Mouse (Mus musculus): Measurements from ENCODE around the gene Tpx2.

The Tpx2 gene

DNA sequence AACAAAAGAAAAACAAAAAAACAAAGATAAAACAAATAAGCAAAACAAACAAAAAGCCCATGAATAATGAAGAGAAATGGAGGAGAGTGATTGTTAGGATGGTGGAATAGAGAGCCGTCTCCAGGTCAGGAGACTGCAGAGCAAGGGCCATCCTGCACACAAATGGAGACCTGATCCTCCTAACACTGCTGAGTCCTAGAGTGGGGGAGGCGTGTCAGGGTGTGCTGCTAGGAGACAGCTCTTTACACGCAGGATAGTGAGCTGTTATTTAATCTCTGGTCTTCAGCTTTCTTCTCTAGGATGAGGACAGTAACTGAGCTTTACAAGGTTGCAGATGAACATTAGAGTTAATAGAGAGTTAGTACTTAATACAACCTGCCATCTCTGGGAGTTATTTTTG, 14.9 kb downstream of the Tpx2 start:
- DNase-seq (ENCODE audit: low spot score in 2 of 2): no peak

DNA sequence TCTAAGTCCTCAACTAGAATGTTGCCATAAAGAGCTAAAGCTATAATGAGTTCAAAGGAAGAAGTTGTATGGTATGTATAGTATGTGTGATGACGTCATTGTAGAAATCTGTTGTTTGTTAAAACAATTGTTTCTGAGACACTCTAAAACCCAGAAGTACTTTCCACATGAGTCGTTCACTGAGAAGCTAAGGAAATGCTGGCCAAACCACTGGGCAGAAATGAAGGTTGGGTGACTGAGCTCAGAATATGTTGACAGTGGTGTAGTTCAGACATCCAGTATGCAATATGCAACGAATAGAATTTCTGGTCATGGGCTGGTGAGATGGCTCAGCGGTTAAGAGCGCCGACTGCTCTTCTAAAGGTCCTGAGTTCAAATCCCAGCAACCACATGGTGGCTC, 15.6 kb downstream of the Tpx2 start:
- DNase-seq (ENCODE audit: low spot score in 2 of 2): no peak

DNA sequence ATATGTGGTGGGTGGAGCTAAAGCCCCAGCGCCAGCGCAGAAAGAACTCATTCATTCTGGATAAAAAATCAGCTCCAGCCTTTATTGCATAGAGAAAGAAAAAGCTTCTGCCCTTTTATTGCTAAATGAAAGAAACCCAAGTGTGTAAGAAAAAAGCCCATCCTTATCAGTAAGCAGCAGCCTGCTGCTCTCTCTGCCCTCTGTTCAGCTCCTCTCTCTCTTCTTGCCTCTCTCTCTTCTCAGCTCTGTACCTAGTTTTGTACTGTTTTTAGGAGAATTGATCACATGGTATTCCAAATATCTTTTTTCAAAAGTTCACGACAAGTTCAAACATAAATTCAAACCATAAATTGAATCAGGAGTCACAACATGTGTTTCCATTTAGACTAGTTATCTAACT, 30.5 kb downstream of the Tpx2 start:
- no peak for DNase-seq (ENCODE audit: low spot score in 2 of 2)

DNA sequence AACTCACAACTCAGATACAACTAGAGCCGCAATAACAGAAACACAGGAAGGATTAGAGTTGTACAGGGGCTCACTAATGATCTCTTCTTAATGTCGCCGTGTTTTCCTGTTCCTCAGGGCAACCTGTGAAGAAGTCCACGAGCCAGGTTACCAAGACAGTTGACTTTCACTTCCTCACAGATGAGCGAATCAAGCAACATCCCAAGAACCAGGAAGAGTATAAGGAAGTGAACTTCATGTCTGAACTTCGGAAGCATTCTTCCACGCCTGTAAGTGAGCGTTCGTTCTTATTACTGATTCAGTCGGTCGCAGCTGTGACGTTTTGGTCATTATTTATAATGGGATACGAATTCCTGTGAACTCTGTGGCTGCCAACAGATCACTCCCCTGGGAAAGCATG, 33.1 kb downstream of the Tpx2 start:
- no peak for DNase-seq (ENCODE audit: low spot score in 2 of 2)

DNA sequence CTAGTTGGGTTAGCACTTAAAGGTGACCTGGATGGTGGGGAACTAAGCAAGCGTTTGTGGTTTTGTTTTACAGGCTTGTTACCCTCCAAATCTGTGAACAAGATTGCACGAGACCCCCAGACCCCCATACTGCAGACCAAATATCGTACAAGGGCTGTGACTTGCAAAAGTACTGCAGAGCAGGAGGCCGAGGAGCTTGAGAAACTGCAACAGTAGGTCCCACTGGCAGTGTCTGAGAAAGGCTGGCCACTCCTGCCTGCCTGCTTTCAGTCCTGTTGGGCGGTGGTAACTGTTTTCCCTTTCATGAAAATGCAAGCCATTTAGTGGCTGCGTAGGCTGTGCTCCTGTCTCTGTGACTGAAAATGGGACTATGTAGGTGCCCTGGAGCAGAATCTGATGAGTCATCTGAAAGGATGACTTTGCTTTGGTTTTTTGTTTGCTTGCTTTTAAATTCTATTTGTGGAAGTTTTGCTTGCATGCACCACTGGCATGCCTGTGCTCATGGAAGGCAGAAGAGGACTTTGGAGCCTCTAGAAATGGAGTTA, 36.4 kb downstream of the Tpx2 start:
- no peak for DNase-seq (ENCODE audit: low spot score in 2 of 2)

DNA sequence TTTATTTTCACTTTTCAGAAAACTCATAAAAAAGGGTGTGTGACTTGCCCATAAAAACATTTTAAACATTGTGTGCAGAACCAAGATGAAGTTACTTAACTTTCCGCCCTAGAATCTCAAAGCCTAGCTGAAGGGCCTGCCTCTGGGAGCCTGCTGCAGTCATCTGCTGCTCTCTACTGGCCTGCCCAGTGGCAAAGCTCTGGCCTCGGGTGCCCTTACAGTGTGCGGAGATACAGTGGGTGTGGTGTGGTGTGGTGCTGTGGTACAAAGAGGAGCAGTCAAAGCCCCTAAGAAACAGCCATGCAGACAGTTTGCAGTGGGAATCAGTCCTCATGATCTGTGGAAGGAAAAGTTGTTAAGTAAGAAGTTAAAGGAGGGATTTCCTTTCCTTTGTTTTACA, 39.5 kb downstream of the Tpx2 start:
- DNase-seq (ENCODE audit: low spot score in 2 of 2): no peak

DNA sequence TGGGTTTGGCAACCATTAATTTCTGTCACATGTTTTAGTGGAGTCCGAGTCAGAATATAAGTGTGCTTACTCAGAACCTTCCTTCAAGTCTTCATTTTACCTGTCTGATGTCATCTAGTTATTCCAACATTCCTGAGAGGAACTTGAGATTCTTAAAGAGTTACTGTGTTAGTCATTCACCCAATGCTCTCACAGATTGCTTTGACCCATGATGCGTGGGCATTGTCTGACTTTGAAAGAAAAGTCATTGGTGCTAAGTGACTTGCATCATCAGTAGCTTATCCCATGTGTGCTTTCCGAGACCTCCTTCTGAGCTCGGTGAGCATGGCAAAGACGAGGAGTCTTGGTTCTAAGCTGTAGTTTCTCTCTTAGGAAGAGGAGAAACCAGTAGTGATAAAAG, 41.0 kb downstream of the Tpx2 start:
- DNase-seq (ENCODE audit: low spot score in 2 of 2): no peak

DNA sequence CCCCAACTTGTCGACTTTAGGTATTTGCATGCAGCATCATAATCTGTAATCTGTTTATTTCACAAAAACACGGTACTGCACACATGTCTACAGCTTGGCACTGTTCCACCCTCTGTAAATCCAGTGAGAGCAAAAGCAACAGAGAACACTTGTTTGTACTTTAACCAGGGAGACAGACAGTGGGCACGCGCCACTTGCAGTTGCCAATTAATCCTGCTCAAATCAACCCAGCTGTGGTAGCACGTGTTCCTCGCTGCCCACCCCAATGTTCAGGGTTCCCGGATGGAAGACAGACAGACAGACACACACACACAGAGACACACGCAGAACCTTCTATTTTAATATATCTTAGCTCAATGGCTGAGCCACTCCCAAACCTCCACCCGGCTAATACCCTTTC, 48.1 kb downstream of the Tpx2 start:
- no peak for DNase-seq (ENCODE audit: low spot score in 2 of 2)

DNA sequence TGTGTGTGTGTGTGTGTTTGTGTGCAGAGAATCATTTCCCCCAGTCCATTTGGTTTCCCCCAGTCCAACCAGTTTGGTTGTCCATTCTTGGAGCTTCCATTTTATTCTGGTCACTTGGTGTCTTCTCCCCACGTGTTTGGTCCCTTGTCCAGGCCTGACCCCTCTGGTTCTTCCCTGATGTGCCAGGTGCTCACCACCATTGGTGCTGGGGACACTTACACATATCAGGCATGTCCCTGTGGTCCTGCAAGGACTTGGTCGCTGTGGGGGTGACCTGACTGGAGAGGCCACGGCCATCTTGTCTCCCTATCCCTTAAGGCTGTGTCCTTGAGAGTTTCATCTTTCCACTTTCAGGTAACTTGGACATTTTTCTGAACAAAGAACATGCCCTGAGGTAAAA, 49.2 kb downstream of the Tpx2 start:
- DNase-seq (ENCODE audit: low spot score in 2 of 2): no peak

DNA sequence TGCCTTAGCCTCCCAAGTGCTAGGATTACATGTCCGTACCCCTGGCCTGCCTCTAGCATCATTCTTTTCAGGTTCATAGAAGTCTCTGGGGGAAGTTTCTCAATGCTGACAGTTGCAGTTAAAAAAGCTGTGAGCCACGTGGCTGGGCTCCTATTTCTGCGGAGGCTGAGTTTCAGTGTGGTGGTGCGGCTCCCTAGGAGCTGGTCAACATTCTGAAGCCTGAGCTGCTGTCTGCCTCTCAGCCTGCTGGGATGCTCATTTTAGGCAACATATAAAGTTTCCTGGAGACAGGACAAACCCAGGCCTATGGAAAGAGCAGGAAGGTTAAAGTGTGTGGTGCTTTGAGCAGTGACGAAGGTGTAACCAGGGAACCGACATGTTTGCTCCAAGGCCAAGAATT, 51.2 kb downstream of the Tpx2 start:
- DNase-seq (ENCODE audit: low spot score in 2 of 2): no peak

DNA sequence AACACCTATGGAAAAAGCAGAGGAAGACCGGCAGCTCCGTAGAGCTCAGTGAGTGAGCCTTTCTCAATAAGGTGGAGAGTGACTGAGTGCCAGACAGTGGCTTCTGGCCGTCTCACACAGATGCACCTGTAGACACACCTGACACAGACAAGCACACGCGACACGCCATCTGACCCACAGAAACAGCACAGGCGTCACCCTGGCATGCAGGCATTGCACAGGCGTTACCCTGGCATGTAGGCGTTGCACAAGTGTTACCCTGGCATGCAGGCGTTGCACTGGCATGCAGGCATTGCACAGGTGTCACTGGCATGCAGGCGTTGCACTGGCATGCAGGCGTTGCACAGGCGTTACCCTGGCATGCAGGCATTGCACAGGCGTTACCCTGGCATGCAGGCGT, 53.5 kb downstream of the Tpx2 start:
- DNase-seq (ENCODE audit: low spot score in 2 of 2): no peak

DNA sequence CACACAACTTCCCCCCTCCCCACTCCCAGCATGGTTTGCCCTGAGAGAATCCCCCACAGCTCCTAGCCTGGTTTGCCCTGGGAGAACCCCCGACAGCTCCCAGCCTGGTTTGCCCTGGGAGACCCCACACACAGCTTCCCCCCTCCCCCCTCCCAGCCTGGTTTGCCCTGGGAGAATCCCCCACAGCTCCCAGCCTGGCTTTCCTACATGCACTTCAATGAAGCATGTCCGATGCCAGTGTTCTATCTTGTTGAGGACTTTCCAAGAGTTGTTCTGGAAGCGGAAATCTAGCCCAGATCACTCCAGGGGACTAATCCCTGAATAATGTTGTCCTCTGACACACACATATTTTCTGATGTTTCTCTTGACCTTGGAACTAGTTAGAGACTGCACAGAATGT, 54.9 kb downstream of the Tpx2 start:
- no peak for DNase-seq (ENCODE audit: low spot score in 2 of 2)

DNA sequence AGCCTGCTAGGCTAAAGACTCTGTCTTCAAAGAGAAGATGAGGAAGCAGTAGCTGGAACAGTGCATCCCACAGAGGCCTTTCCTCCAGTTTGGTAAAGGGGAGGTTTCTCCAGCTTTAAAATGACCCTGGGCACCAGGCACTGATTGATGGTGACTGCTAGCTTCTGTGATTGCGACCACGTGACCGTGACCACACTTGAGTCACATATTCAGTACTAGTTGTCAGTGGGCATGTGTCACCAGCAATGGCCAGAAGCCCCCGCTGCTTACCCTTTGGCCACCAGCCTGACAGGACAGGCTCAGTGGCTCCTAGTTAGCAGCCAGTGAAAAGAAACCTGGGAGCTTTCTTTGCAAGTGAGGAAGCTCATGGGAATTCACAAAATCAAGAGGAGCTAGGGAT, 55.8 kb downstream of the Tpx2 start:
- no peak for DNase-seq (ENCODE audit: low spot score in 2 of 2)

DNA sequence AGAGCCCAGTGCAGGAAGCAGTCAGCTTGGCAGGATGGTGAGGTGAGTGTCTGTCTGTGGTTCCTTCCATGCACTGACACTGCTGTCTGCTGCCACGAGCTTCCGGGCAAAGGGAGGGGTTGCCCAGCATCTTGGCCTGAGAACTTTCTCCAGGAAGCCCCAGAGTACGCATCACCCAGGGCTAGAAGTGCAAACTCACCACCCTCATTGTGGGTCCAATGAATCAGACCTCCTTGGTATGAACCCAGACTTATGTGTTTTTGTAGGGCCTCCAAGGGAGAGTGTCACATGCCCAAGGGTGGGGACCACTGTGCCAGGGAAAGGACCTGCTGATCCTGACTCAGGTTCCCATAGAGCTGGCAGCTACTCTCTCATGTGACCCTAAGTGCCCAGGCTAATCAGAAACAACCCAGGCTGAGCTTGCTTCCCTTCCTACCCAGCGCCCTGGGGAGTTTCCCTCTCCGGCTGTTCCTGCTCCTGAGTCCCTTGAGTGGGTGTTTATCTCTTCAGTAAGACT, 56.4 kb downstream of the Tpx2 start:
- DNase-seq (ENCODE audit: low spot score in 2 of 2): no peak

DNA sequence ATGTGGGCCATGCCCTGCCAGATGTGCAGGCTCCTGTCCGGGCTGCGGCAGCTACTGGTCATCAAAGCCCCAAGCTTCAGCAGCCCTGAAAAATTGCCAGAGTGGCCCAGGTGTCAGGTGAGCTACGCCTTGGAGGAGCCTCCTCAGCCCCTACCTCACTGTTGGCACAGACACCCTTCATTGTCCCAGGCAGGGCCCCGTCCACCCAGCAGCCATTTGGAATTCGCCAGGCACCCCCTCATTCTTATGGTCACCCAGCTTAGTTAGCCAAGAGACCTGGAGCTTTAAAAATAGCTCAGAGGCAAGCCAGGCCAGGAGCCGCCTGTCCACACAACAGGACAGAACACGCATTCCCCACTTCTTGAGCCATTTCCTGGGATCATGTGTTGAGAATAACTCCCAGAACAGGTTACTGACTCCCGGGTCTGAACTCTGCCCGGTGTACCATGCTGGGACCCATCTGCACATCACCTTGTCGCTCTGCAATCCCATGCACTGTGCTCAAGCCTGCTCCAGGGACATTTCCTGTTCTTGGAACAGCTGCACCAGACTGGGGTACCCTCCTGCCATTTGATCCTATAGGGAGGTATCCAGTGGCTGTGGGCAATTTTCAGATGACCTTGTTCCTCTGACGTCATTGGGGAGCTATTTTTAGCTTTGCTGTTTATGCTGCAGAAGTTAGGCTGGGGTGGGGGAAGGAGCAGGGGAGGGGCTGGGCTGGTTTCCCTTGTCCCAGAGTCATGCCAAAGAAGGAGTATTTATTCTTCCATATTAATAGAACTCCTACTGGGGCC, 57.5 kb downstream of the Tpx2 start:
- no peak for DNase-seq (ENCODE audit: low spot score in 2 of 2)

DNA sequence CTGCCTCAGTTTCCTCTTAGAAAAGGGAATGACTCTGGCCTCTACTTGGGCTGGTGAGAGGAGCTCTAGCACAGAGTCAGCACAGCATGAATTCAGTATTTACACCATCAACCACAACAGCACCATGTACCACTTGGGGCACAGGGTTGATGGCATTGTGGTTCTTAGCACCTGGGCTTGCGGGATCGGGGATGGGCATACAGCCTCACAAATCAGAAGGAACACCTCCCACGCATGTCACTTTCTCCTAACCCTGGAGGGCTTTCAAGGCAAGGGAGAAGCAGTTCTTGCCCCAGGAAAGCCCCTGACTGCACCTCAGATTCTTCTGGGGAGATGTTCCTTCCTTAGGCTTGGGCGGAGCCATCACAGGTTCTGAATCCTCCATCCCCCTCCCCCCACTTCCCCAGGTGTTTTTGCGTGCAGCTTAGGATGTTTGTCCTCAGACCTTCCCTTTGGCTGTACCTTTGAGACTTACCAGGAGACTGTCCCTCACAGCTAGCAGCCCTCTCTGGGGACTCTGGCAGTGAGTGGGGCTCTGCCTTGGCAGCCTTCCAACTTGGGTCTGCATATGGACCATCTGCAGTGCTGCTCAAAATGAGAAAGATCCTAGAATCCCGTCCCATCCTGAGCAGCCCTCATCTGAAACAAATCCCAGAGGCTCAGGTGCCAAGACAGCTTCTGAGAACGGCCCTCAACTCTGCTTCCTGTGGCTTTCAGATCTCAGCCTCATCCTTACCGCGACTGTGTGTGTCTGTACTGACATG, 58.7 kb downstream of the Tpx2 start:
- DNase-seq (ENCODE audit: low spot score in 2 of 2): no peak

DNA sequence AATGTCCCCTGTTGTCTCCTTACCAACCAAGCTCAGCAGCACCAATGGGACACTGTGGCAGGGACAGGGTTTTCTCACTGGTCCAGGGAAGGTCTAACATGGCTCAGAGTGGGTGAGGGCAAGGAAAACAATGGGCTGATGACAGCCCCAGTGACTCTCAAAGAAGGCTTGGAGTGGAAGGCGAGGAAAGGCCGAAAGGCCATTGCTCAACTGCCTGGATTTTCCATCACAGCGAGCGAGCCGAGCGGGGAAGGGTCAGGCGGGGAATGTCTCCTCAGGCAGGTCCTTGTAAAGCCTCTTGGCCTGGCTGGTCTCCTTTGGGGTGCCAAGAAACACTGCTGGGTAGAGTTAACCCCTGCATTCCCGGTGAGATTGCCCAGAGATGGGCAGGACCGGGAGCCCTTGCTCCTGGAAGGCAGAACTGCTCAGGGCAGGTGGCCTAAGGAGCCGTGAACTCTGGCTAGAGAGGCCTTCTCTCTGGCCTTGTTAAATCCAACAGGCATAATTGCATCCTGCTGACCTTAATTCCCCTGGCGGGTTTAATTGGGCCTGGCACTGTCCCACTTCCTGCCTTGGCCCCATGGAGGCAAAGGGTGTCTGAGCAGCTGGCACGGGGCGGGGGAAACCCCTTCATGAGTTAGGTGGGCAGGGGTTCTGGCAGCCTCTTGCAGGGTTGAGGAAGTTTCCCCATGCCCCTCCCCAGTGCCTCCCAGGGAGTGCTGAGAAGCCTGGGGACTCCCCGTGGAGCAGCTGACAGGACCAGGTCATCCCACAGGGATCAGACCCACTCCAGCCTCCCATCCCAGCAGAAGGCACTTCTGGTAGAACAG, 59.6 kb downstream of the Tpx2 start:
- DNase-seq (ENCODE audit: low spot score in 2 of 2): no peak

DNA sequence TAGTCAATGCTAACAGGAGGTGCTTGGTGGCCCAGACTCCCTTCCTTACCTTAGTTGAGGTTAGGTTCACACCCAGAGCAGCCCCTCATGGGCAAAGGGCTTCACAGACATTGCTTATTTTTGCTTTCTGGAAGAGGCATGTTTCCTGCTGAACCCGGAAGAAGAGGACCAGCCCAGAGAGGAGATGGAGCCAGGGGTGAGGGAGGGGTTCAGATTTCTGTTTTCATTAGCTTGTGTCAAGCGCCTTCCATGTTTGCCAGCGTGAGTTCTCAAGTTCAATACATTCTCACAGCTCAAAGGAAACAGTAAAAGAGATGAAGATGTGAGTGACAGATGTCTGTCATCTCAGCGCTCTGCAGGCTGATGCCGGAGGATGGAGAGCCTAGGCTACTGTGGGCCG, 62.1 kb downstream of the Tpx2 start:
- no peak for DNase-seq (ENCODE audit: low spot score in 2 of 2)

DNA sequence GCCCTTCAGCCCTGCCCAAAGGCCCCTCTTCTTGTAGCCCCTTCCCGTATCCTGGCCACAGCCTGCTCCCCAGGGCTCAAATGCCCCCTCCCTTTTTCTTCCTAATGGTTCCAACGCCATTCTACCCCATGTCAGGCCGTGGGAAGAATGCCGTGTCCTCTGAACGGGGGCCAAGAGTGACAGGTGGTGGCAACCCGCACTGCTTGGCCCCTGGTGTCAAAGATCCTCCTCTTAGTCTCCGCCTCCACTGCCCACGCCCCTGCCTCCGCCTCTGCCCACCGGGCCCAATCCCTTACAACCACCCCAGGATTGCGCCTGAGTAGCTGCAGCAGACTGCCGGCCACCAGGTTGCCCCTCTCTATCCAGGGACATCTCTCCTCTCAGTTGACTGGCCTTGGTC, 63.3 kb downstream of the Tpx2 start, which contains the start of gene Mylk2:
Gene Mylk2, plus strand, starts transcription at position 322 of the 400 bp plus-strand sequence.
- DNase-seq (ENCODE audit: low spot score in 2 of 2): no peak

DNA sequence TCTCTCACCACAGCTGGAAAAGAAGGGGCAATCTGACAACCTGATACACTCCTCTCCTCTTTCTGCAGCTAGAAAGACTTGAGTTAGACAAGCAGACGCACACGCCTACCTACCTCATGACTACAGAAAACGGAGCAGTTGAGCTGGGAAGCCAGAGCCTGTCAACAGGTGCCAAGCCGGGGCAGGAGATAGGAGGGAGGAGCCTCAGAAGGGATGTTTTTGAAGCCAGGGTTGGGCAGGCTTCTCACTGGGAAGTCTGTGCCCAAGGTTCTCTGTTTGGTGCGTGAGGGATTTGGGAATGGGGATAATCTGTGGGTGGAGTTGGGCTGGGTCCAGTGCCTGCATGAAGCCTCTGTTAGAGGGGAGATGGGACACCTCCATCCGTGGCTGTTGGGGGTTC, 63.7 kb downstream of the Tpx2 start:
- no peak for DNase-seq (ENCODE audit: low spot score in 2 of 2)

DNA sequence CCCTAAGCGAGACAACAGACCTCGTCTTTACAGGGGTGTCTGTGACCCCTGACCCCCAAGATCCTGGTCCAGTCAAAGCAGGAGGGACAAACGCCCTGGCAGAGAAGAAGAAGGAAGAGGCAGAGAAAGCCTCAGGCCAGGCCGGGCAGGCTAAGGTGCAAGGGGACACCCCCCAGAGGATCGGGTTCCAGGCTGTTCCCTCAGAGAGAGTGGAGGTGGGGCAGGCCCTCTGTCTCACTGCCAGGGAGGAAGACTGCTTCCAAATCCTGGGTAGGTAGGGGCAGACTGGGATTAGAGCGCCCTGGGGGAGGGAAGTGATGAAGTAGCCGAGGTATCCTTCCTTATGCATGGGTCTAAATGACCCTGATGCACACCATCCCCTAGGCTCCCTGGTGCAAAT, 65.7 kb downstream of the Tpx2 start:
- DNase-seq (ENCODE audit: low spot score in 2 of 2): no peak
